Mouse (Mus musculus) erythroid progenitor cell, adult 5-6 weeks (primary cell): ENCODE results near the gene Tmem80. TPM values are rescaled to one million over a fixed set of nuclear protein-coding genes. Genes with fewer than 3 reads are reported as not detected.

Experiments
- ATAC-seq: replicated peaks from 2 replicates; pipeline ENCODE4 v1.8.0; 2016; ENCODE audit warnings: moderate number of reproducible peaks, mild to moderate bottlenecking, moderate TSS enrichment, inconsistent platforms; ENCODE audit not compliant: poor library complexity, low FRiP score, severe bottlenecking
- total RNA-seq, 2 experiments: library from RNA; stranded (forward) in 1 of 2; stranded (reverse) in 1 of 2; fragments of 150-400 nt in 1 of 2; fragments of 186-747, 209-891 nt in 1 of 2; gene quantifications; 2 replicates each; pipeline versions ENCODE4 v1.2.3 to v1.2.4; 2015 to 2017; ENCODE audit warnings: low replicate concordance in 2 of 2

The Tmem80 gene
- total RNA-seq, 2 experiments from 2014 or later, result 8.6 to 13.4 TPM

DNA sequence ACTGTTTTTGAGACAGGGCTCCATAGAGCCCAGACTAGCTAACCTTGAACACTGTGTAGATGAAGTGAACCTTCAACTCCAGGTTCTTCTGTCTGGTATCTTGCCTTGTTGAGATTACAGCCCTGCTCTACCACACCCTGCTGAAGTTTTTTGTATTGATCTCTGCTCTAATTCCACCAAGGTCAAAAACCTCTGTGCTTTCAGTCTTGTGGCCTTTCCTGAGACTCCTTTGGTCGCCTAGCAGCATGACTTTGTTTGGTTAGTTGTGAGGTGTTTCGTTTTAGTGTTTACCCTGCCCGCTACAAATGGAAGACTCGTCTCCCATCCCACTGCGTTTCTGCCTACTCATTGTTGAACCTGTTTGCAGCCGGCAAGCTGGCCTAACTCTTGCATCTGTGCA, 23.5 kb downstream of the Tmem80 start:
- ATAC-seq, result no peak

DNA sequence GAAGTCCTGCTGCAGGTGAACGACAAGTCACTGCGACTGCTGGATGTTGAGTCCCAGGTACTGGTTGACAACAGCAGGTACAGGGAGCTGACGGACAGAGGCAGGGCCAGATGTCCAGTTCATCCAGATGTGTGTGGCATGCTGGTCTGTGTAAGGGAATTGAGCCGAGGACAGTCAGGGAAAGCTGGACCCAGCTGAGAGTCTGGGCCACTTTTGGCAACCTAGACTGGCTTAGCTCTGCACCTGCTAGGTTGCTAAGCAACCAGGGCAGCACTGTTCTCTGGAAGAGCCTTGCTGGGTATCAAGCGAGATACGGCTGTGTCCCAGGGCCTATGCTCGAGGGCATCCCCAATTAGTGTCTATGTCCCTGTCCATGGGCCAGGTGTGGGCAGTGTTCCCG, 27.5 kb downstream of the Tmem80 start:
- ATAC-seq, result no peak

DNA sequence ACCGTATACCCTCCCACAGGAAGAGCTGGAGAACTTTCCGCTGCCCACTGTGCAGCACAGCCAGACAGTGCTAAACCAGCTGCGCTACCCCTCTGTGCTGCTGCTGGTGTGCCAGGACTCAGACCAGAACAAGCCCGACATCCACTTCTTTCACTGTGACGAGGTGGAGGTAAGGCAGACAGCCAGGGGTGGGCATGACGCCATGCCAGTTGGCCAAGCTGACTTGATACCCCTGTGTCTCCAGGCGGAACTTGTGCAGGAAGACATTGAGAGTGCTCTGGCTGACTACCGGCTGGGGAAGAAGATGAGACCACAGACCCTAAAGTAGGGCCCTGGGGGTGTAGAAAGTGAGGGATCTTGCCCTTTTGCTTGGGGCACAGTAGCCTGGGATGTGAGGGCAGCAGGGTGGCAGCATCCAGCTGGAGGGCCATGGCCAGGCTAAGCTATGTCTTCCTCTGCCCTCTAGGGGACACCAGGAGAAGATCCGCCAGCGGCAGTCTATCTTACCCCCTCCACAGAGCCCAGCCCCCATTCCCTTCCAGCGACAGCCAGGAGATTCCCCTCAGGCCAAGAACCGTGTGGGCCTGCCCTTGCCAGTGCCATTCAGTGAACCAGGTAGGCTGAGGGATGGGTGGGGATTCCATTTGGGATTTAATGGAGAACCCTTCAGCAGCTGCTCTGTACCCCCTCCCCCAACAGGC, 28.2 kb downstream of the Tmem80 start:
- no peak for ATAC-seq

DNA sequence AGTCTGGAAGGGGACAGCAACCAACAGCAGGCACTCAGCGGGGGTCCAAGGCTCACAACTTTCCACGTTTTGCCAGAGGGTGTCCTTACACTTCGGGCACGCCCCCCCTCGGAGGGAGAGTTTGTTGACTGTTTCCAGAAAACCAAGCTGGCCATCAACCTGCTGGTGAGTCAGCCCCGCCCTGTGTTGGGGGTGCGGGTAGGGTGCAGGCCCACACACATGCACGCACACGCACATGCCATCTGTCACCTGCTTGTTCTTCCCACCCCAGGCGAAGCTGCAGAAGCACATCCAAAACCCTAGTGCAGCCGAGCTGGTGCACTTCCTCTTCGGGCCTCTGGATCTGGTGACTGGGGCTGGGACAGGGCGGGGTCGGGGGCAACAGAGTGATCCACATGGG, 29.4 kb downstream of the Tmem80 start:
- ATAC-seq, result no peak

DNA sequence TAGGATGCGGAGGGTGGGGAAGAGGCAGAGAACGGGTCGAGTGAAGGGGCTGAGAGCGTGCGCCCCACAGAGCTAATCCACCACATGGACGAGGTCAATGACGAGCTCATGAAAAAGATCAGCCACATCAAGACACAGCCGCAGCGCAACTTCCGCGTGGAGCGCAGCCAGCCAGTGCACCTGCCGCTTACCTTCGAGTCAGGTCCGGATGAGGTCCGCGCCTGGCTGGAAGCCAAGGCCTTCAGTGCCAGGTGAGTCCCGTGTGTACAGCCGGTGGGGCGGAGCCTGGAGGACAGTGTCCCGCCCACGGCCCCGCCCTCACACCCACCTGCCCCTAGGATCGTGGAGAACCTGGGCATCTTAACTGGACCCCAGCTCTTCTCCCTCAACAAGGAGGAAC, 34.0 kb downstream of the Tmem80 start:
- ATAC-seq, result no peak

DNA sequence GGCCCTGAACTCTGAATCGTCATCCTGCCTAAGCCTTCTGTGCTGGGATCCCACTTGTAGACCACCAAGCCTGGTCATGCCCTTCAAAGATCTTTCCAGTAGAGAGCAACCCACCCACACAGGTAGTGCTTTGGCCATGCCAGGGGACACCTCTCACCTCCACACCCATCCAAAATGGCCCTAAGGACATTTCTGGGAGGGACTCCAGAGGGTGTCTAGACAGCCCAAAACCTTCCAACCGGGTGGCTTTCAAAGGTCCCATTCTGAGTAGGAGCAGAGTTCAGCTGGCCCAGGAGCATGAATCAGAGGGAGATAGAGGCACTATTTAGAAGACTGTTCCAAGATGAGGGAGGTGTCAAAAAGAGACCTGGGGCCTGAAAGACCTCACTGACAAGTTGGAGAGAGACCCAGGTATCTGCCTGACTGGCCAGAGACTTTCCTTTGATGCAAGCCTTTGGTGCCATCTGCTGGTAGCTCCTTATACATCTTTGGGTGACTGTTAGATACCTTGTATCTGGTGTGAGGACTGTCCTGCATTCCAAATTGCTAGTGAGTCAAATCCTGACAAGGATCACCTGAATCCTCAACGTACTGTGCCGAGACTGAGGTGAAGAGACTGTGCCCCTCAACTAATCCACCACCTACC, 35.7 kb downstream of the Tmem80 start:
- peak; percentile 75 for ATAC-seq

DNA sequence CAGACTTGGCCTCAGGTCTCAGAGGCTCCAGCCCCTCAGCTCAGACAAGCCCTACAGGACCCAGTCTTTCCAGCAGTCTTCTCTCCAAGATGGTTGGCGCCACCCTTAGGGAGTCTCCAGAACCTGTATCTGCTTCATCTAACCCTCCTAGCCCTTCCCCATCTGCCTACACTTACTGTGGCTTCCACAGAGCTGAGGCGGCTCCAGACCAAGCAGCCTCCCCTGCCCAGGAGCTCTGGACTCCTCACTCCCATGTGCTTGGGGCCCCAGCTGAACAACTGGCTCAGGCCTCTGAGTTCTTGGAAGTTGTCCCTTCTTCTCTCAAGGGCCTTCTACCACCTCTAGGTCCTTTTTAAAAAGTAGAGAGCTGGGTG, 36.2 kb downstream of the Tmem80 start:
- peak; percentile 37 for ATAC-seq

DNA sequence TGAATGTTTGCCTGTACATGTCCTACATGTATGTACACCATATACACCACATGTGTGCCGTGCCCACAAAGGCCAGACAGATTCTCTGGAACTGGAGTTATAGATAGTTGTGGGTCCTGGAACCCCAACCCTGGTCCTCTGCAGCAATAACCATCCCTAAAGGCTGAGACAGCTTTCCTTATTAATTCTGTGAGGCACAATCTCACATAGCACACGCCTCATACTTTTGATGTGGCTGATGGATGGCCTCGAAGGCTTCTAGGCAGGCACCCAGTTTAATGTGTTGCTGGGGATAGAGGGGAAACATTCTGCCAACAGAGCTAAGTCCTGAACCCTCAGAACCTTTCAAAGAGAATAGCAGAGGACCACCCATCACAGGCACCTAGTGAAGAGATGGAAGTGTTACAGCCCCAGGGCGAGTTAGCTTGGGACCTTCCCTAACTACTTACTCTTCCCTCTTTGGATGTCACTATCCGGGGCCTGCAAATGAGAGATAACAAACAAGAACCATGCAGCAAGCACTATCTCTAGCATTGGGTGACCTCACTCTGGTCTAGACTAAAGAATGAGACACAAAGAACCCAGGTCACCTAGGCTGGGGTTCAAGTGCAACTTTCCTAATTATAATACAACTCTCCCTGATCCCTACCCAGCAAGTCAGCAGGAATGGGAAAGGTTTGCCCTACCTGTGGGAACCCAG, 37.0 kb downstream of the Tmem80 start:
- peak; percentile 82 for ATAC-seq

DNA sequence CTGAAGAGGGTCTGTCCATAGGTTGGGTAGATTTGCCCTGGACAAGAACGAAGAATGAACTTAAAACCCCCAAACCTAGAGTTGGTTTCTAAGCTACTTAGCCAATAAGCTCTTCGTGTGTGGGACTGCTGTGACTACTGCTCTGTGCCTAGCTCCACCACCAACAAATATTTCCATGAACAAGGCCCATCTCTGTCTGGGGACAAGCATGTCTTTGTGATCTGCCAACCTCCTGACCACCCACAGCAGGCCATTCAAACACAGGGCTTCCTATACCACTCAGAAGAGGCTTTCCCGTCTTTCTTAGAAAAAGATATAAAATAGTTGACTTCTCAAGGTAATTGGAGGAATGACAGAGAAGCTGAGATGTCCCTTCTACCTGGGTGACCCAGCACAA, 37.5 kb downstream of the Tmem80 start:
- ATAC-seq, result no peak

DNA sequence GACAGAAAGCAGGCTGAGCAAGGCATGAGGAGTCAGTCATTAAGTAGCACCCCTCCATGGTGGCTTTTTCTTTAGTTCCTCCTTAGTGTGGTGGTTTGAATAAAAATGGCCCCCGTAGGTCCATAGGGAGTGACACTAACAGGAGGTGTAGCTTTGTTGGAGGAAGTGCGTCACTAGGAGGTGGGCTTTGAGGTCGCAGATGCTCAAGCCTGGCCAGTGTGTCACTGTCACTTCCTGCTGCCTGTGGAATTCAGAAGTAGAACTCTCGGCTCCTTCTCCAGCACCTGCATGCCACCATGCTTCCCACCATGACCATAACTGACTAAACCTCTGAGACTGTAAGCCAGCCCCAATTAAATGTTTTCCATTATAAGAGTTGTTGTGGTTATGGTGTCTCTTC, 39.8 kb downstream of the Tmem80 start:
- ATAC-seq, result no peak

DNA sequence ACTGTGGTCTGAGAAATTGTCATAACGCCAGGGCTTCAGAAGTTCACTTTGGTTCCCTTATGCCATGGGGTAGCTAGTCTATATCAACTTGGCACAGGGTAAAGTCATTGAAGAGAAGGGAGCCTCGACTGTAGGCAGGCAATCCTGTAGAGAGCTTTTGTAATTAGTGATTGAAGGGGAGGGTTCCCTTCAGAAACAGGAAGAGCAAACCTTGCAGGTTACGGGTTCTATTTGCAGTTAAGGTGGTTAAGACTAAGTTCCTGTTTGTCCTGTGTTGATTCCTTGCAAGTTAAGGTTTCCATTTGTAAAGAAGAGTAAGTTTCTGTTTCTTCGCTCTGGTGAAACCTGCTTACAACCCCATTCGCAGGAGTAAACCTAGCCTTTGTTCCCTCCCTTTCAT, 42.4 kb downstream of the Tmem80 start:
- no peak for ATAC-seq

DNA sequence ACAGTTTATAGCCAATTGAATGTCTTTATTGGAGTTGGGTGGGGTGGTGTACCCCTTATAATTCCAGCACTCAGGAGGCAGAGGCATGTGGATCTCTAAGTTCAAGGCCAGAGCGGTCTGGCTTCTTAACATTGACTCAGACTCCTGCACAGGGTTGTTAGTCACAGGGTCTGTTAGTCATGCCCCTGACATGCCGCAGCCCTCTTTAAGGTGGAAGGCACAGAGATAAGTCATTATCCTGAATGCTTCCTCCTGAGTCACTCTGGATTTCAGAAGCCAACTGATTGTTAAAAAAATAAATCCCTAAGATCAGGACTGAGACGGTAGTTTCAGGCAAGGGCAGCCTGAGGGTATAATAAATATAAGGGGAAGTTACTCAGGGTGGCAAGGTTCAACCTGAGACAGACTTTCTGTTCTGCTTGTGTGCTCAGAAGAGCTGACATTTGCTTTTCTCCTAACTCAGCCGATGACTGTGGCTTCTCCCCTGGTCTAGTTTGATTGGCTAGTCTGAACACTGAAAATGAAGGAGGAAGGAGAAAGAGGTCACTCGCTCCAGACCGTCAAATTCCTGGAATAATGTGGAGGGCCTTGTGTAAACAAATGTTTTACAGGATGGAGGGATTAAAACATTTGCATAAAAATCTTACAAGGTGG, 44.5 kb downstream of the Tmem80 start:
- ATAC-seq, result no peak

DNA sequence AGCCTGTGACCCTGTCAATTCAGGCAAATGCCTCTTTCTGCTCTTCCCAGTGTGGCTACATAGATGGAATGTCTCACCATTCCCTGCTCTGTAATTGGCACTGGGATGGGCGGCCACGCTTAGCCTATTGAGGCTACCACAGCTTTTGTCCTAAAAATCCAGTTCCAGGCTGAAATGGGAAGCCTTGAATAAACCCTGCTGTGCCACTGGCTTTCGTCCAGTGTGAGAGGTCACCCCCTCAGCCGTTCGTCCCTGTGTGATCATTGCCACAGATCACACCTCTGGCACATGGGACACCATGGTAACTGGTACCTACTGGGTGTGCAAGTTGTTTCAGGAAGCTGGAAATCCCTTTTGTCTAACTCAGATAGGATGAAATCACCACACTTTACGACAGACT, 46.1 kb downstream of the Tmem80 start:
- no peak for ATAC-seq

DNA sequence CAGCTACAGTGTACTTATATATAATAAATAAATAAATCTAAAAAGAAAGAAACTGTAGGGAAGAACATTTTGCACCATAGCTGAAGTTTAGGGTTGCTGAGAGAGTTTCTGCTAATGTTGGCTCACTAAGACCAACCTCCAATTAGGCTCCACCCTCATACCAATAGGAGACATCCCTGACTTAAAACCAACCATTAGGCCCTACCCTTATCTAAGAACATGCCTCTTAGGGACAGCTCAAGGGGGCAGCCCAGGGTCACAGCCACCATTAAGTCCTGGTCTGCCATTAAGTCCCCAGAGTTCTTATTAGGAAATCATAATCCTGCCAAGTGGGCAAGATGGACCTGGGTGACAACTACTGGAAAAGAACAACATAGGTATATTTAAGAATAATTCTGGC, 46.9 kb downstream of the Tmem80 start:
- no peak for ATAC-seq

DNA sequence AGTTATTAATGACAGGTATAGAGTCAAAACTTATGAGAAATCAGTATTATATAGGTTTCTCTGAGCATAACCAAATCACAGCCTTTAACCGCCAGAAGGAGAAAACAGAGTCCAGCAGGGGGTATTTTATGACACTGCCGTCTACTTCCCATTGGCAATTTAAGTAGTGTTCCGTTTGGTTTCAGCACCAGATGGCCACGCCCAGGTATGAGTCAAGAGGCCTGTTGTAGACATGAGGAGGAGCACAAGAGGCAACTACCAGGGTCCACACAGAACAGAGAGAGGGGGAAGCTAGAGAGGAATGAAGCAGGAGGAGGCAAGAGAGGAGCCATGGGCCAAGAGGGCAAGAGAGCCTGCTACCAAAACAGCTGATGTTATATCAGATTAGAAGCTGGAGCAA, 52.0 kb downstream of the Tmem80 start:
- no peak for ATAC-seq

DNA sequence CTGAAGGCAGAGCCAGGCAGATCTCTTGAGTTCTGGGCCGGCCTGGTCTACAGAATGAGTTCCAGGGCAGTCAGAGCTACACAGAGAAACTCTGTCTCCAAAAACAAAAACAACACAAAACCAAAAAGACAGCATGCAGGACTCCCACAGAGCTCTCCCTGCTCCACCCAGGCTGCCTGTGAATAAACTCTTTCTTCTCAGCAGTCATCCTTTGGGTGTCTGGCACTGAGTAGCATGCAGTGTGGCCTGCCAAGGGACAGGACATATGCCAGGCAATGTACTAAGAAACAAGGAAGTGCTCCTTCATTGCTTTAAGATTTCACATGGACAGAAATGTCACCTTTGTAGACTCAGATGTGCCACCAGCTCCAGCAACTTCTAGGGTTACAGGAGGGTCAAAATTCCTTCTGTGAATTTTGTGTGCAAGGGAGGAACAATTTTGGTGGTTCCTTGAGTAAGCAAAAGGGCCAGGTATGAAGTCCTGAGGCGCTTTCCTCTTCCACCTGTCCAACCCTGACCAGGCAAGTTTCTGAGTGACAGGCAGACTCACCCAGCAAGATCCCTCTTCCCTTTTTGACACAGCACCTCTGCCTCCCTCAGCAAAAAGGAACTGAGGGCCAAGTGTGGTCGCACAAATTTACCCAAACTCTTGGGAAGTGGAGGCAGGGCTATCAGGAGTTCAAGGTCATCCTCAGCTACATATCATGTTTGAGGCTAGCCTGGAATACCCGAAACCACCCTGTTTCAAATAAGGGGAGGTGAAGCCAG, 53.7 kb downstream of the Tmem80 start:
- ATAC-seq, result no peak
